Mouse (Mus musculus): Measurements from ENCODE around the gene Anapc2.

GRCm38 (mm10) chr2:25310969-25311368 lies 38.7 kb downstream of the Anapc2 start:
- TF ChIP-seq CTCF (IDR thresholded peaks at IDR 0.05; ENCODE audit: low read depth) = no peak
- TF ChIP-seq EP300 (IDR thresholded peaks at IDR 0.05; ENCODE audit: low read depth) = no peak
